Mouse (Mus musculus): ENCODE results near the gene Terf2. TPM values are rescaled to one million over a fixed set of nuclear protein-coding genes. Genes with fewer than 3 reads are reported as not detected.

The Terf2 gene
- total and polyA plus RNA-seq, 3 experiments = 15.0 to 36.7 TPM; not detected in 1

DNA sequence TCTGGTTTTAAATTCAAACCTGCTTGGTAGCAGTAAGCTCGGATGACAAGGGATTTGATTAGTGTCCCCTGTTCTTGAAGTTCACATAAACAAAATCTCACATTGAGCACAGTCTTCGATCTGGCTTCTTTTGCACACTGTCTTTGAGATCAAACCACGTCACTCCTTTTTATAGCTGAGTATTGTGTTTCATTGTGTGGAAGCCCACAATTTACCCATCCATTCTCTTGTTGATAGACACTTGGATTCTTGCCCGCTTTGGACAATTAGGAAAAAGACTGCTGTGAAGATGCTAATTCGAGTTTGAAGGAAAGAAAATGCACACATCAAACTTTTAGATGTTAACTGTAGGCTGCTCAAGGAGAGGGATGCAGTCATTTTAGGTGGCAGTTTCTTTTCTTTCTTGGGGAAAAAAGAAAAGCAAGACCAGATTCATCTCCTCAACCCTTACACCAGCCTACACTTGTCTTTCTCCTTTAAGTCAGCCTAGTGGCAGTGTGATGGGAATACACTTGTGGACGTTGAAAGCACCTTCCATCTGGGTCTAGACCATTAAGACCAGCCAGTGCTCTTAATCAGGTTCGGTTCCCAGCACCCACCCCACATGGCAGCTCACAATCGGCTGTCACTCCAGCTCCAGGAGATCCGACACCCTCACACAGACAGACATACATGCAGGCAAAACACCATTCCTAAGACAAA, 14.4 kb upstream of the Terf2 start:
- TF ChIP-seq POLR2AphosphoS5 (IDR thresholded peaks at IDR 0.05; ENCODE audit: borderline replicate concordance, low read depth, low read length) = no peak
- no peak for TF ChIP-seq JUND (IDR thresholded peaks at IDR 0.05; ENCODE audit: low read depth, low read length)
- no peak for TF ChIP-seq MAZ (IDR thresholded peaks at IDR 0.05; ENCODE audit: low read depth, low read length)
- TF ChIP-seq TBP (IDR thresholded peaks at IDR 0.05; ENCODE audit: low read depth, low read length) = no peak

GRCm38 (mm10) chr8:107109816-107110435, 13.6 kb upstream of the Terf2 start:
- H3K4me3 ChIP-seq (ENCODE audit: control insufficient read depth in 1 of 2, insufficient read depth in 1 of 2, low read depth in 2 of 2, low read length in 2 of 2) = no peak overlapping the region

More for the DNA sequence above, 14.4 kb upstream of the Terf2 start:
- no peaks in the 10 kb centered on the region for H3K27me3 ChIP-seq (ENCODE audit: control insufficient read depth in 1 of 2, insufficient read depth in 2 of 2, low read length in 2 of 2)
- peaks cover 0 to 18% of the 10 kb centered on the region in 2 experiments; a peak in 2 of 4 replicates for H3K4me1 ChIP-seq (ENCODE audit: control insufficient read depth in 1 of 2, insufficient read depth in 2 of 2, low read length in 2 of 2)
- H3K9ac ChIP-seq (ENCODE audit: control insufficient read depth, low read depth, low read length, poor library complexity, severe bottlenecking) = no peak overlapping the region
- H3K79me2 ChIP-seq (ENCODE audit: control insufficient read depth, insufficient read depth, low read length, poor library complexity) = no peaks in the 10 kb centered on the region
- H3K4me3 ChIP-seq (ENCODE audit: control insufficient read depth in 1 of 2, insufficient read depth in 1 of 2, low read depth in 2 of 2, low read length in 2 of 2) = no peak overlapping the region
- peaks cover 0 to 23% of the 10 kb centered on the region in 2 experiments; a peak in 2 of 4 replicates for H3K36me3 ChIP-seq (ENCODE audit: control insufficient read depth in 1 of 2, insufficient read depth in 2 of 2, low read length in 2 of 2)
- DNase-seq (ENCODE audit: low read depth, low spot score) = peak; percentile 28
- no peaks in the 10 kb centered on the region for H3K9me3 ChIP-seq (replicated peaks; ENCODE audit: insufficient read depth, low read length)
- no peak overlapping the region for H3K27ac ChIP-seq (ENCODE audit: control insufficient read depth, low read depth, low read length)

GRCm38 (mm10) chr8:107108978-107109720, 12.8 kb upstream of the Terf2 start:
- Histone ChIP-seq H3K36me3 (ENCODE audit: control insufficient read depth in 1 of 2, insufficient read depth in 2 of 2, low read length in 2 of 2) (peaks cover 0 to 17% of the 10 kb centered on the region in 2 experiments; a peak in 2 of 4 replicates), H3K27ac (ENCODE audit: control insufficient read depth, low read depth, low read length) (no peak overlapping the region), H3K4me3 (ENCODE audit: control insufficient read depth in 1 of 2, insufficient read depth in 1 of 2, low read depth in 2 of 2, low read length in 2 of 2) (no peak overlapping the region), H3K9ac (ENCODE audit: control insufficient read depth, low read depth, low read length, poor library complexity, severe bottlenecking) (no peak overlapping the region), H3K27me3 (ENCODE audit: control insufficient read depth in 1 of 2, insufficient read depth in 2 of 2, low read length in 2 of 2) (no peaks in the 10 kb centered on the region), H3K9me3 (replicated peaks; ENCODE audit: insufficient read depth, low read length) (no peaks in the 10 kb centered on the region), H3K4me1 (ENCODE audit: control insufficient read depth in 1 of 2, insufficient read depth in 2 of 2, low read length in 2 of 2) (peaks cover 0 to 14% of the 10 kb centered on the region in 2 experiments; a peak in 2 of 4 replicates), H3K79me2 (ENCODE audit: control insufficient read depth, insufficient read depth, low read length, poor library complexity) (no peaks in the 10 kb centered on the region)
- TF ChIP-seq RCOR1 (IDR thresholded peaks at IDR 0.05; ENCODE audit: low read depth, low read length) (no peak), GABPA (IDR thresholded peaks at IDR 0.05; ENCODE audit: low read depth, low read length) (no peak), ETS1 (IDR thresholded peaks at IDR 0.05; ENCODE audit: low read depth, low read length) (no peak), E2F4 (IDR thresholded peaks at IDR 0.05; ENCODE audit: borderline replicate concordance, low read depth, low read length) (no peak)
- no peak for DNase-seq (ENCODE audit: low read depth, low spot score)

More at GRCm38 (mm10) chr8:107109816-107110435, 13.6 kb upstream of the Terf2 start:
- Histone ChIP-seq H3K27ac (ENCODE audit: control insufficient read depth, low read depth, low read length) (no peak overlapping the region), H3K9me3 (replicated peaks; ENCODE audit: insufficient read depth, low read length) (no peaks in the 10 kb centered on the region), H3K27me3 (ENCODE audit: control insufficient read depth in 1 of 2, insufficient read depth in 2 of 2, low read length in 2 of 2) (no peaks in the 10 kb centered on the region), H3K36me3 (ENCODE audit: control insufficient read depth in 1 of 2, insufficient read depth in 2 of 2, low read length in 2 of 2) (peaks cover 0 to 18% of the 10 kb centered on the region in 2 experiments; a peak in 2 of 4 replicates), H3K9ac (ENCODE audit: control insufficient read depth, low read depth, low read length, poor library complexity, severe bottlenecking) (no peak overlapping the region), H3K4me1 (ENCODE audit: control insufficient read depth in 1 of 2, insufficient read depth in 2 of 2, low read length in 2 of 2) (peaks cover 0 to 14% of the 10 kb centered on the region in 2 experiments; a peak in 2 of 4 replicates), H3K79me2 (ENCODE audit: control insufficient read depth, insufficient read depth, low read length, poor library complexity) (no peaks in the 10 kb centered on the region)
- TF ChIP-seq NELFE (IDR thresholded peaks at IDR 0.05; ENCODE audit: low read depth, low read length) (no peak), RAD21 (IDR thresholded peaks at IDR 0.05; ENCODE audit: low read depth, low read length) (peak; percentile 21), ZC3H11A (IDR thresholded peaks at IDR 0.05; ENCODE audit: low read depth, low read length) (0 out of 2 replicates have a peak, but pooled peaks have one; percentile 12), USF1 (IDR thresholded peaks at IDR 0.05; ENCODE audit: low read depth, low read length) (0 out of 2 replicates have a peak, but pooled peaks have one; percentile 4), SMC3 (IDR thresholded peaks at IDR 0.05; ENCODE audit: low read depth, low read length) (peak; percentile 37), ZNF384 (IDR thresholded peaks at IDR 0.05; ENCODE audit: low read depth, low read length) (peak; percentile 52), MYC (IDR thresholded peaks at IDR 0.05; ENCODE audit: low read depth, low read length) (peak; percentile 29; the same call in 1 of the 2 replicates), MXI1 (IDR thresholded peaks at IDR 0.05; ENCODE audit: low read depth, low read length) (peak; percentile 49), TAL1 (IDR thresholded peaks at IDR 0.05; ENCODE audit: low read length) (no peak), CTCF (IDR thresholded peaks at IDR 0.05 in 2 of 3, conservative IDR thresholded peaks at IDR 0.05 in 1 of 3; ENCODE audit: control insufficient read depth in 1 of 3, insufficient read depth in 1 of 3, low read depth in 2 of 3, low read length in 3 of 3, poor library complexity in 1 of 3, severe bottlenecking in 1 of 3) (peak; percentile 13 to 35 (median 15); a peak in 2 of 6 replicates), TBP (IDR thresholded peaks at IDR 0.05; ENCODE audit: low read depth, low read length) (0 out of 2 replicates have a peak, but pooled peaks have one; percentile 13)
- peak; percentile 55 for DNase-seq (ENCODE audit: low read depth, low spot score)

All from MEL (cell line).